Mouse (Mus musculus) MEL (cell line): Measurements from ENCODE around the gene Sec24c. TPM values are rescaled to one million over a fixed set of nuclear protein-coding genes. Genes with fewer than 3 reads are reported as not detected.

Experiments
- DNase-seq: peaks from one replicate; pipeline ENCODE4 v3.0.0; 2011; ENCODE audit warnings: low read depth, low spot score
- H3K27ac ChIP-seq: 2 replicates; pipeline ENCODE4 v1.5.1; 2012; ENCODE audit warnings: low read depth, mild to moderate bottlenecking, control low read depth, low read length, moderate library complexity; ENCODE audit not compliant: control insufficient read depth
- H3K27me3 ChIP-seq, 2 experiments: fragments of 150-350 bp in 1 of 2; sonication (generic) in 1 of 2; 2 replicates each; pipeline ENCODE4 v1.6.1; 2012; ENCODE audit warnings: low read length in 2 of 2, mild to moderate bottlenecking in 2 of 2, improper control_type of control experiment in 1 of 2, moderate library complexity in 1 of 2; ENCODE audit not compliant: insufficient read depth in 2 of 2, control insufficient read depth in 1 of 2
- H3K36me3 ChIP-seq, 2 experiments: 2 replicates each; pipeline ENCODE4 v1.6.1; 2012 to 2014; ENCODE audit warnings: low read length in 2 of 2, improper control_type of control experiment in 1 of 2, inconsistent platforms in 1 of 2, mild to moderate bottlenecking in 1 of 2; ENCODE audit not compliant: insufficient read depth in 2 of 2, control insufficient read depth in 1 of 2
- H3K4me1 ChIP-seq, 2 experiments: fragments of 150-350 bp in 1 of 2; sonication (generic) in 1 of 2; 2 replicates each; pipeline ENCODE4 v1.6.1; 2012; ENCODE audit warnings: low read length in 2 of 2, improper control_type of control experiment in 1 of 2, mild to moderate bottlenecking in 1 of 2; ENCODE audit not compliant: insufficient read depth in 2 of 2, control insufficient read depth in 1 of 2
- H3K4me3 ChIP-seq, 2 experiments: fragments of 150-350 bp in 1 of 2; sonication (generic) in 1 of 2; 2 replicates each; pipeline ENCODE4 v1.5.1; 2012; ENCODE audit warnings: low read depth in 2 of 2, low read length in 2 of 2, mild to moderate bottlenecking in 2 of 2, moderate library complexity in 2 of 2, control low read depth in 1 of 2, improper control_type of control experiment in 1 of 2; ENCODE audit not compliant: control insufficient read depth in 1 of 2, insufficient read depth in 1 of 2
- H3K79me2 ChIP-seq: 2 replicates; pipeline ENCODE4 v1.6.1; 2012; ENCODE audit warnings: mild to moderate bottlenecking, low read length, moderate library complexity; ENCODE audit not compliant: control insufficient read depth, poor library complexity, insufficient read depth
- H3K9ac ChIP-seq: 2 replicates; pipeline ENCODE4 v1.6.1; 2012; ENCODE audit warnings: low read depth, mild to moderate bottlenecking, control low read depth, low read length, moderate library complexity; ENCODE audit not compliant: control insufficient read depth, poor library complexity, severe bottlenecking
- H3K9me3 ChIP-seq: fragments of 150-350 bp; sonication (generic); replicated peaks from 2 replicates; pipeline ENCODE4 v1.6.1; 2012; ENCODE audit warnings: mild to moderate bottlenecking, low read length, improper control_type of control experiment, moderate library complexity; ENCODE audit not compliant: insufficient read depth
- BHLHE40 ChIP-seq: IDR thresholded peaks from 2 replicates; pipeline ENCODE4 v1.6.1; 2012; ENCODE audit warnings: low read depth, mild to moderate bottlenecking, inconsistent platforms, low read length, improper control_type of control experiment, borderline replicate concordance
- CHD2 ChIP-seq: IDR thresholded peaks from 2 replicates; pipeline ENCODE4 v1.6.1; 2011; ENCODE audit warnings: low read length, improper control_type of control experiment
- ETS1 ChIP-seq: IDR thresholded peaks from 2 replicates; pipeline ENCODE4 v1.6.1; 2012; ENCODE audit warnings: low read depth, mild to moderate bottlenecking, inconsistent platforms, low read length, improper control_type of control experiment, moderate library complexity
- GATA1 ChIP-seq: IDR thresholded peaks from 2 replicates; pipeline ENCODE4 v1.6.1; 2011; ENCODE audit warnings: low read depth, low read length, improper control_type of control experiment
- HCFC1 ChIP-seq: IDR thresholded peaks from 2 replicates; pipeline ENCODE4 v1.6.1; 2012; ENCODE audit warnings: low read depth, mild to moderate bottlenecking, inconsistent platforms, low read length, improper control_type of control experiment, moderate library complexity
- KAT2A ChIP-seq: conservative IDR thresholded peaks from 2 replicates; pipeline ENCODE4 v1.6.1; 2012; ENCODE audit warnings: low read depth, low read length, improper control_type of control experiment, inconsistent platforms
- MAFK ChIP-seq: IDR thresholded peaks from 2 replicates; pipeline ENCODE4 v1.6.1; 2011; ENCODE audit warnings: low read depth, mild to moderate bottlenecking, low read length, improper control_type of control experiment, borderline replicate concordance
- MYB ChIP-seq: IDR thresholded peaks from 2 replicates; pipeline ENCODE4 v1.6.1; 2011; ENCODE audit warnings: mild to moderate bottlenecking, low read depth, low read length, improper control_type of control experiment
- MYC ChIP-seq: IDR thresholded peaks from 2 replicates; pipeline ENCODE4 v1.6.1; 2011; ENCODE audit warnings: low read depth, mild to moderate bottlenecking, low read length, improper control_type of control experiment, moderate library complexity
- NRF1 ChIP-seq: IDR thresholded peaks from 2 replicates; pipeline ENCODE4 v1.6.1; 2014; ENCODE audit warnings: low read depth, mild to moderate bottlenecking, inconsistent platforms, low read length, improper control_type of control experiment, moderate library complexity; ENCODE audit not compliant: poor library complexity, insufficient read depth, severe bottlenecking
- POLR2A ChIP-seq, 2 experiments: IDR thresholded peaks; 2 replicates each; pipeline ENCODE4 v1.6.1; 2011 to 2012; ENCODE audit warnings: low read length in 2 of 2, mild to moderate bottlenecking in 2 of 2, control low read depth in 1 of 2, improper control_type of control experiment in 1 of 2, low read depth in 1 of 2, moderate library complexity in 1 of 2; ENCODE audit not compliant: control insufficient read depth in 1 of 2, insufficient read depth in 1 of 2, poor library complexity in 1 of 2
- POLR2AphosphoS2 ChIP-seq: IDR thresholded peaks from 2 replicates; pipeline ENCODE4 v1.6.1; 2011; ENCODE audit warnings: low read length, improper control_type of control experiment
- RAD21 ChIP-seq: IDR thresholded peaks from 2 replicates; pipeline ENCODE4 v1.6.1; 2011; ENCODE audit warnings: mild to moderate bottlenecking, low read depth, low read length, improper control_type of control experiment
- SIN3A ChIP-seq: IDR thresholded peaks from 2 replicates; pipeline ENCODE4 v1.6.1; 2012; ENCODE audit warnings: low read length, improper control_type of control experiment, inconsistent platforms
- SMC3 ChIP-seq: IDR thresholded peaks from 2 replicates; pipeline ENCODE4 v1.6.1; 2011; ENCODE audit warnings: low read depth, low read length, improper control_type of control experiment
- TCF12 ChIP-seq: IDR thresholded peaks from 2 replicates; pipeline ENCODE4 v1.6.1; 2014; ENCODE audit warnings: low read depth, mild to moderate bottlenecking, inconsistent platforms, low read length, improper control_type of control experiment, moderate library complexity
- UBTF ChIP-seq: IDR thresholded peaks from 2 replicates; pipeline ENCODE4 v1.6.1; 2012; ENCODE audit warnings: low read depth, mild to moderate bottlenecking, inconsistent platforms, low read length, improper control_type of control experiment, moderate library complexity, borderline replicate concordance; ENCODE audit not compliant: insufficient read depth
- USF1 ChIP-seq: IDR thresholded peaks from 2 replicates; pipeline ENCODE4 v1.6.1; 2014; ENCODE audit warnings: low read depth, mild to moderate bottlenecking, inconsistent platforms, low read length, improper control_type of control experiment, moderate library complexity
- USF2 ChIP-seq, 2 experiments: IDR thresholded peaks; 2 replicates each; pipeline ENCODE4 v1.6.1; 2011 to 2012; ENCODE audit warnings: improper control_type of control experiment in 2 of 2, low read length in 2 of 2, borderline replicate concordance in 1 of 2, inconsistent platforms in 1 of 2, low read depth in 1 of 2, mild to moderate bottlenecking in 1 of 2; ENCODE audit not compliant: insufficient read depth in 1 of 2
- ZC3H11A ChIP-seq: IDR thresholded peaks from 2 replicates; pipeline ENCODE4 v1.6.1; 2012; ENCODE audit warnings: low read depth, mild to moderate bottlenecking, inconsistent platforms, low read length, improper control_type of control experiment
- ZKSCAN1 ChIP-seq: IDR thresholded peaks from 2 replicates; pipeline ENCODE4 v1.6.1; 2012; ENCODE audit warnings: low read depth, mild to moderate bottlenecking, inconsistent platforms, low read length, improper control_type of control experiment, moderate library complexity
- polyA plus RNA-seq, 2 experiments: library from polyadenylated mRNA; stranded (reverse) in 1 of 2; unstranded in 1 of 2; fragments of >175 nt in 1 of 2; fragments of >200 nt in 1 of 2; gene quantifications; 2 replicates each; pipeline versions ENCODE4 v1.2.1 to v1.2.4; 2012; ENCODE audit warnings: low replicate concordance in 2 of 2, low read depth in 1 of 2; ENCODE audit not compliant: insufficient read length in 2 of 2, insufficient read depth in 1 of 2, missing spikeins in 1 of 2
- total RNA-seq: library from RNA; depleted of rRNA; stranded (reverse); fragments of 300-350 nt; gene quantifications from 2 replicates; pipeline ENCODE4 v1.2.3, GENCODE M21; 2012

Gene Sec24c
- total and polyA plus RNA-seq, 3 experiments, result 83.9 to 263 (median 121) TPM

DNA sequence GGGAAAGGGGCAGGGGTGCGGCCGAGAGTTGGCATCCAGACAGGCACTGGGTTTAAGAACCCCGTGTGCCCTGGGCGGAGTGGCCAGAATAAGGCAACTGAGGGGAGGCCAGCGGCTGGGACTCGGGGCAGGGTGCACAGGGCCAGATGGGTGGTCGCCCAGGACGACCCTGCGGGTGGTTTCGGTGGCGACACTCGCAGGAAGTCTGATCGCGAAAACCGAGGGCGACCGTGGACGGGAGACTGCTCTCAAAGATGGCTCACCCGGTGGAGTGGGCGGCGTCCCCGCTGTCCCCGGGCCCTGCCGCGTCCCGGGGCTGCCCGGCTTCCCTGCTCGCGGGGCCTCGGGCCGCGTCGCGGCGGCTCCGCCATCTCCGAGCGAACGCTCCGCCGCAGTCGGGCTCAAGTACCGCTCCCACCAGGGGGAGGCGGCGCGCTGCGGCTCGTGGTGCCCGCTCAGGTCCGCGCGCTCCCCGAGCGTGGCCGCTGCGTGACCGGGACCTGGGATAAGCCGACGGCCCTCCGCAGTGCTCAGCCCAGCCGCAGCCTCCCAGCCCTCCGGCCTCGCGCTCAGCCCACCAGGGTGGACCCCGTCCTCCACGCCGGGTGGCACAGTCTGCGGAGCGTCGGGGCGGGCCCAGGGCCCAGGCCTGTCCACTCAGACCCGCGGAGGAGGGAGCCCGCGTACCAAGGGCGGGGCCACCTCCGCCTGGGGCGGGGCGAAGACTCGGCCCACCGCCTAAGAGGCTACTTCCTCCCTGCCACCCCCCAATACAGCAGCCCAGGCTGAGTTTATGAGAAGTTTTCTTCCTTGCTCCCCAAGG, 60.1 kb downstream of the Sec24c start, which contains the start of gene Ndst2 (continued):
- TF ChIP-seq SMC3 (no peak), MYB (no peak), SIN3A (no peak; the same call in 1 of the 2 replicates), MYC (no peak), ZKSCAN1 (no peak), UBTF (no peak; the same call in 1 of the 2 replicates), NRF1 (0 out of 2 replicates have a peak, but pooled peaks have one; percentile 6), HCFC1 (peak; percentile 50; the same call in 1 of the 2 replicates), POLR2AphosphoS2 (peak; percentile 51; the same call in 1 of the 2 replicates), TCF12 (peak; percentile 65)

GRCm38 (mm10) chr14:20735052-20735451, 60.9 kb downstream of the Sec24c start:
- Histone ChIP-seq H3K27ac (peak overlapping the region; percentile 66), H3K4me3 (no peak overlapping the region), H3K9ac (peak overlapping the region; percentile 18; the same call in 1 of the 2 replicates)

DNA sequence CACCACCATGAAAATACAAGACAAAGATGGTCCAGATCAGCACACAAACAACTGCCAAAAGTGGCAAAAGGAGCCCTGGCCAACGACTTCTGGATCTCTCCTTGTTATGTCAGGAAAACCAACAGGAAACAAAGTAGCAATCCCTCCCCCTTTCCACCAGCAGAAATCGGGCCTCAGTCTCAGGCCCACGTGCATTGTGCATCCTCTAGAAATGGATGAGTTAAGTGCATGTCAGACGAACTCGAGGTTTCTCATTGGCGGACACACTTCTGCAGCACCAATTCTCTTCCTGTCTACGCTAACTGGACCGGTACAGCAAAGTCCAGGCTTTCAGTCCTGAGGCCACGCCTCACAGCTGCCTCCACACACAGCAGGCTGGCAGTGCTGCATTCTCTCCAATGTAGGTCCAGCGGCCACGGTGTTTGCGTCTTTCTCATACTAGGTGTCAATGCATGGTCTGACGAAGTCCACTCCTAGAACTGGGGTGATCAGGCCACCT, 61.8 kb downstream of the Sec24c start:
- H3K9me3 ChIP-seq, result no peaks in the 10 kb centered on the region
- no peak for DNase-seq
- peaks cover 21 to 36% of the 10 kb centered on the region in 2 experiments for H3K4me1 ChIP-seq
- no peaks in the 10 kb centered on the region for H3K27me3 ChIP-seq
- H3K36me3 ChIP-seq, result peaks cover 9 to 29% of the 10 kb centered on the region in 2 experiments
- H3K9ac ChIP-seq, result no peak overlapping the region
- no peak overlapping the region for H3K27ac ChIP-seq
- peaks cover 10% of the 10 kb centered on the region for H3K79me2 ChIP-seq
- H3K4me3 ChIP-seq, result no peak overlapping the region
- TF ChIP-seq MYC (no peak), USF2 (IDR thresholded peaks at IDR 0.05; ENCODE audit: borderline replicate concordance in 1 of 2, insufficient read depth in 1 of 2, low read depth in 1 of 2, low read length in 2 of 2) (no peak), SMC3 (no peak), GATA1 (no peak), USF1 (no peak), ZC3H11A (no peak), BHLHE40 (no peak), CHD2 (no peak)

More at GRCm38 (mm10) chr14:20735052-20735451, 60.9 kb downstream of the Sec24c start:
- DNase-seq, result no peak
- Histone ChIP-seq H3K4me1 (peaks cover 28 to 45% of the 10 kb centered on the region in 2 experiments), H3K27me3 (no peaks in the 10 kb centered on the region), H3K79me2 (peaks cover 17% of the 10 kb centered on the region), H3K9me3 (no peaks in the 10 kb centered on the region), H3K36me3 (peaks cover 11 to 38% of the 10 kb centered on the region in 2 experiments)
- no peak for TF ChIP-seq MAFK
- no peak for TF ChIP-seq ETS1
- TF ChIP-seq POLR2A (IDR thresholded peaks at IDR 0.05; ENCODE audit: control insufficient read depth in 1 of 2, insufficient read depth in 1 of 2, low read depth in 1 of 2, low read length in 2 of 2, poor library complexity in 1 of 2), result no peak
- TF ChIP-seq KAT2A, result no peak
- no peak for TF ChIP-seq SMC3
- no peak for TF ChIP-seq RAD21
- TF ChIP-seq ZKSCAN1, result no peak
- no peak for TF ChIP-seq BHLHE40
